In genomic region chr4:24850401-24851325, GRCm38 (mm10) we compare ENCODE assay signal across 8 mouse cellular contexts. TPM values are rescaled to one million over a fixed set of nuclear protein-coding genes. Genes with fewer than 3 reads are reported as not detected.
DNase-seq lines count a peak whose midpoint lies in the region; ATAC-seq and TF ChIP-seq lines count a peak whose summit lies in the region.

Gene Klhl32 (minus strand): TSS chr4:24851124.

- peak; percentile 95 for ATAC-seq in hindbrain, embryonic 16.5 days
- ATAC-seq in megakaryocyte-erythroid progenitor cell, adult 5-6 weeks (replicated peaks; ENCODE audit: low FRiP score, low TSS enrichment, poor library complexity, severe bottlenecking): no peak

- peak within 1 kb of the TSS; percentile 87 for H3K9ac ChIP-seq in hindbrain, embryonic 16.5 days (ENCODE audit: low read depth, low read length)

- WGBS in hindbrain, embryonic 16.5 days: under 1% methylated on average over 59 of the region's 63 CpGs

- intact Hi-C loops in gastrocnemius, adult 2 months (cut with DNase I): no loop called here

- TF ChIP-seq CTCF in gastrocnemius, adult 2 months (IDR thresholded peaks at IDR 0.05): no peak

- H3K36me3 ChIP-seq in hindbrain, embryonic 16.5 days (ENCODE audit: control insufficient read depth, insufficient read depth, low read length): no peaks in the 10 kb centered on the region

- peak within 1 kb of the TSS; percentile 71 for H3K4me2 ChIP-seq in hindbrain, embryonic 16.5 days (ENCODE audit: low read length)

- peak within 1 kb of the TSS; percentile 85 for H3K4me3 ChIP-seq in gastrocnemius, adult 2 months
- peak within 1 kb of the TSS; percentile 90 for H3K4me3 ChIP-seq in hindbrain, embryonic 16.5 days (ENCODE audit: low read length)

- H3K27me3 ChIP-seq in hindbrain, embryonic 16.5 days (replicated peaks; ENCODE audit: control insufficient read depth, insufficient read depth, low read length): no peaks in the 10 kb centered on the region

- peaks cover 8% of the 10 kb centered on the region for H3K4me1 ChIP-seq in hindbrain, embryonic 16.5 days (ENCODE audit: control insufficient read depth, insufficient read depth, low read depth, low read length)

- peak; percentile 16 for DNase-seq in T-cell, adult 2 months (ENCODE audit: low spot score)
- peak; percentile 91 to 92 for DNase-seq in cerebellum, postnatal 25 days
- peak; percentile 69 for DNase-seq in gastrocnemius, adult 2 months
- peak; percentile 66 to 76 for DNase-seq in left cerebral cortex, adult 9 months (ENCODE audit: low spot score in 2 of 2)
- peak; percentile 81 for DNase-seq in mesoderm, embryonic 11.5 days (ENCODE audit: low read depth, low spot score)
- DNase-seq in skeletal muscle tissue, adult 2 months (ENCODE audit: low read depth, low spot score): peak; percentile 2

- H3K27ac ChIP-seq in gastrocnemius, adult 2 months: 0 out of 2 replicates have a peak within 1 kb of the TSS, but pooled peaks have one; percentile 44
- peak within 1 kb of the TSS; percentile 93 for H3K27ac ChIP-seq in hindbrain, embryonic 16.5 days (ENCODE audit: low read depth, low read length)

- H3K9me3 ChIP-seq in hindbrain, embryonic 16.5 days (ENCODE audit: control insufficient read depth, low read length): no peaks in the 10 kb centered on the region

RNA-seq across cellular contexts. Expression of gene Klhl32, which starts in this region (rescaled TPM):
- under 1 TPM; 0.20 TPM for total RNA-seq in gastrocnemius, adult 2 months (2021)
- polyA plus RNA-seq in hindbrain, embryonic 16.5 days (2015; fragmentation: Nextera tagmentation; extraction: Ambion mirVana): 37.1 and 38.5 TPM in 2 replicates
- not detected in 2 replicates for total RNA-seq in megakaryocyte-erythroid progenitor cell, adult 5-6 weeks (2014; fragmentation: Nextera tagmentation)
- not detected in 2 replicates for total RNA-seq in megakaryocyte-erythroid progenitor cell, adult 5-6 weeks (2017)

Comparison
In these comparisons a context has a peak if more than half of its experiments do, and no peak if none do; other contexts are left out.
1. Peak in DNase-seq, H3K4me3 ChIP-seq and H3K27ac ChIP-seq in gastrocnemius, adult 2 months; RNA of the gene not detected or under 1 TPM.
2. DNase-seq: peak in every context shown above with its lines; median percentile 92 in cerebellum, postnatal 25 days; 81 in mesoderm, embryonic 11.5 days; 71 in left cerebral cortex, adult 9 months; 69 in gastrocnemius, adult 2 months; 16 in T-cell, adult 2 months; 2 in skeletal muscle tissue, adult 2 months.